Mouse (Mus musculus) left cerebral cortex, adult 9 months (tissue): Measurements from ENCODE around the gene Slc9b1.
A peak's percentile ranks its signal among the peaks of the same experiment; 100 is the strongest.

Experiments
- DNase-seq, 2 experiments: peaks; one replicate each; pipeline ENCODE4 v3.0.0; 2022; ENCODE audit warnings: low spot score in 2 of 2

The Slc9b1 gene

GRCm38 (mm10) chr3:135437758-135438495 is 90.1 kb downstream of the Slc9b1 start, which contains the start of gene Ube2d3:
TSS of gene Ube2d3 (plus strand) at chr3:135438149.
- peak; percentile 99 for DNase-seq

- peak; percentile 88 to 94 for DNase-seq
Observed at GRCm38 (mm10) chr3:135438531-135438912, 90.7 kb downstream of the Slc9b1 start.

DNA sequence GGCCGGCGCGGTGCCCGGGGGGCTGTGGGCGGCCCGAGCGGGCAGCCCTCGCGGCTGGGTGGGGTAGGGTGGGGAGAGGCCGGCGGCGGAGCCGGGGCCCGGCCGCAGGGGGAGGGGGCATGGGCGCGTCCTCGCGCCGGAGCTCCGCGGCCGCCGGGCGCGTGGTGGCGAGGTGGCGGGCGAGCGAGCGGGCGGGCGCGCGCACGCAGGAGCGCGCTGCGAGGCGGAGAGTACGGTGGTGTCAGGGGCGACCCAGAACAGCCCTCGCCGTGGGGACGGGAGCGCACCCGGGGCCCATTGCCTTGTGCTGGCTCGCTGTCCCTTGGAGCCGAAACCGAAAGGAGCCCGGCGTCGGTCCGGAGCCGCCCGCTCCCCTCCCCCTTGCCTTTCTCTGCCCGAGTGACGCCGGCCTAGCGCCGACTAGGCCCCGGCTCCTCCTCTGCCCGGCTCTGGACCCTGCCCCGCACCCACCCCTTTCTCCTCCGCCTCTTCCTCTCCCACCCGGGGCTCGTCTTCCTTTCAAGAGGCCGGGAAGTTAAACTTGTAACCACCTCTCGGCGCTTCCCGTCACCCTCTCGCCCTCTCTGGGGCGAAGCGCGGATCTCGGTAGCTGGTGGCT is 91.2 kb downstream of the Slc9b1 start:
- DNase-seq, result peak; percentile 40 to 71

GRCm38 (mm10) chr3:135439651-135440050 is 91.8 kb downstream of the Slc9b1 start:
- no peak for DNase-seq

DNA sequence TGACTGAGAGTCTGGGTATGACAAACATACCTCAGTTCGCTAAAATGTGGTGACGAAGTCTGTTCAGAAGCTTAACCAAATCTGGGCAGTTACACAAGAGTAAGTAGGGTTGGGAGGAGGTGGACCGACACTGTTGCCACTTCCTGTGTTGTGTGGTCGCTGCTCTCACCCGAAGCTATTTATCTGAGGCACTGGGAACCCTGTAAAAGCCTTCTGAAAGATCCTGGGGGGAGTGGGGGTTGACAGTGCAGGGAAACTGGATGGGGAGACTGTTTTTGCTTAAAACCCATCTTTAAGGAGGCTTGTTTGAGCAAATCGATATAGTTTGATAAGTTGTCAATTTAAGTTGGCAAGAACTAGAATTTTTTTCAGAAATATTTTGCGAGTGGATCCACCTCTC is 92.4 kb downstream of the Slc9b1 start:
- peak in 1 of 2 experiments; percentile 15 for DNase-seq

DNA sequence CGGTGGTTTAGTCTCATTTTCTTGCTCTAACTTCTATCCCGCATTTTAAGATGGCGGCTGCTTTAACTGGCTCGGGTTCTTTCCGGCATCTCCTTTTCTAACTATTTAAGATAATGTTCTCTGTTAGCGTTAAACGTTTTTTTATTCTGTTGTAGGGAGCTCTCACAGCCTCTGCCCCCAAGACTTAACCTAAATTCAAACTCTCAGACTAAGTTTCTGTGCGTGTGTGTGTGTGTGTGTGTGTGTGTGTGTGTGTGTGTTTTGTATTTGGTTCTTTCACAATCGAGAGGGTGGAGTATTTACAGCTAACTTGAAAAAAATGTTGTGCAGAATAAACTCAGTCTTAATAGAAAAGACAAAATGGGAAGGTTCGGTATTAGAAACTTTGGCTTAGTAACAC is 92.8 kb downstream of the Slc9b1 start:
- no peak for DNase-seq

DNA sequence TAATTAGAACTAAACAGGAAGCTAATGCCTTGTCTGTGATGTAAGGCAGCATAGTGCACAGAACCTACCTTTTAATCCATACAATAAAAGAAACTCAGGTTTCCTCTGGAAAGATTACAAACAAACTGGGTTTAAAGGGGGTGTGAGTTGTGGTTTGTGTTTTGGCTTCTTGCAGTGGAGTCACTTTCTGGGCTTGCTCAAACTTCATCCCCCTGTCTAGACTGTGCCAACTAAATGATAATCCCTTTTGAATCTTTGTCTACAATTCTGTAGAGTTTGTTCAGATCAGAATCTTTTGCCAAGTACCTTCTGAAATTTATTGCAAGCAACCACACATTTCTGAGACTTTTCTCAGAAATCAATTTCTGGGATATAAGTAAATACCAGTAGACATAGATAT is 97.1 kb downstream of the Slc9b1 start:
- no peak for DNase-seq
